Mouse (Mus musculus) intestine, embryonic 16.5 days (tissue): ENCODE data around the gene Scaf4. TPM values are rescaled to one million over a fixed set of nuclear protein-coding genes. Genes with fewer than 3 reads are reported as not detected.

Source experiments
- ATAC-seq: fragments of 200-750 bp; cut with Nextera tagmentation; 2 replicates; pipeline ENCODE4 v1.8.0; 2017; ENCODE audit warnings: moderate TSS enrichment, moderate library complexity
- H3K27ac ChIP-seq: fragments of 300-500 bp; sonication (generic); 2 replicates; pipeline ENCODE4 v1.5.1; 2014; ENCODE audit warnings: mild to moderate bottlenecking, low read length
- H3K27me3 ChIP-seq: fragments of 300-500 bp; sonication (generic); replicated peaks from 2 replicates; pipeline ENCODE4 v1.6.1; 2014; ENCODE audit warnings: low read length, control low read depth, mixed read lengths; ENCODE audit not compliant: control insufficient read depth, insufficient read depth
- H3K36me3 ChIP-seq: fragments of 300-500 bp; sonication (generic); 2 replicates; pipeline ENCODE4 v1.6.1; 2014; ENCODE audit warnings: low read length, control low read depth; ENCODE audit not compliant: control insufficient read depth, insufficient read depth
- H3K4me1 ChIP-seq: fragments of 300-500 bp; sonication (generic); 2 replicates; pipeline ENCODE4 v1.6.1; 2014; ENCODE audit warnings: low read length, control low read depth, mixed read lengths; ENCODE audit not compliant: control insufficient read depth, insufficient read depth
- H3K4me2 ChIP-seq: fragments of 300-500 bp; sonication (generic); 2 replicates; pipeline ENCODE4 v1.6.1; 2014; ENCODE audit warnings: low read depth, low read length, control low read depth
- H3K4me3 ChIP-seq: fragments of 300-500 bp; sonication (generic); 2 replicates; pipeline ENCODE4 v1.5.1; 2014; ENCODE audit warnings: mild to moderate bottlenecking, low read length
- H3K9ac ChIP-seq: fragments of 300-500 bp; sonication (generic); 2 replicates; pipeline ENCODE4 v1.6.1; 2014; ENCODE audit warnings: low read depth, low read length
- H3K9me3 ChIP-seq: fragments of 300-500 bp; sonication (generic); 2 replicates; pipeline ENCODE4 v1.6.1; 2016; ENCODE audit warnings: low read length, control low read depth; ENCODE audit not compliant: control insufficient read depth
- WGBS: fragments of 180-500 bp; shearing (Covaris S2); extraction: QIAGEN DNeasy Blood & Tissue Kit; methylation state at CpG from one replicate; pipeline ENCODE4 v1.1.7; 2014; 5-methylcytosine and 5-hydroxymethylcytosine counted together
- polyA plus RNA-seq: library from polyadenylated mRNA; unstranded; fragments of >200 nt; fragmentation: Nextera tagmentation; extraction: Ambion mirVana; gene quantifications from 2 replicates; pipeline ENCODE4 v1.2.1, GENCODE M21; 2015

Gene Scaf4
- polyA plus RNA-seq, result 15.4 and 18.1 TPM in 2 replicates

DNA sequence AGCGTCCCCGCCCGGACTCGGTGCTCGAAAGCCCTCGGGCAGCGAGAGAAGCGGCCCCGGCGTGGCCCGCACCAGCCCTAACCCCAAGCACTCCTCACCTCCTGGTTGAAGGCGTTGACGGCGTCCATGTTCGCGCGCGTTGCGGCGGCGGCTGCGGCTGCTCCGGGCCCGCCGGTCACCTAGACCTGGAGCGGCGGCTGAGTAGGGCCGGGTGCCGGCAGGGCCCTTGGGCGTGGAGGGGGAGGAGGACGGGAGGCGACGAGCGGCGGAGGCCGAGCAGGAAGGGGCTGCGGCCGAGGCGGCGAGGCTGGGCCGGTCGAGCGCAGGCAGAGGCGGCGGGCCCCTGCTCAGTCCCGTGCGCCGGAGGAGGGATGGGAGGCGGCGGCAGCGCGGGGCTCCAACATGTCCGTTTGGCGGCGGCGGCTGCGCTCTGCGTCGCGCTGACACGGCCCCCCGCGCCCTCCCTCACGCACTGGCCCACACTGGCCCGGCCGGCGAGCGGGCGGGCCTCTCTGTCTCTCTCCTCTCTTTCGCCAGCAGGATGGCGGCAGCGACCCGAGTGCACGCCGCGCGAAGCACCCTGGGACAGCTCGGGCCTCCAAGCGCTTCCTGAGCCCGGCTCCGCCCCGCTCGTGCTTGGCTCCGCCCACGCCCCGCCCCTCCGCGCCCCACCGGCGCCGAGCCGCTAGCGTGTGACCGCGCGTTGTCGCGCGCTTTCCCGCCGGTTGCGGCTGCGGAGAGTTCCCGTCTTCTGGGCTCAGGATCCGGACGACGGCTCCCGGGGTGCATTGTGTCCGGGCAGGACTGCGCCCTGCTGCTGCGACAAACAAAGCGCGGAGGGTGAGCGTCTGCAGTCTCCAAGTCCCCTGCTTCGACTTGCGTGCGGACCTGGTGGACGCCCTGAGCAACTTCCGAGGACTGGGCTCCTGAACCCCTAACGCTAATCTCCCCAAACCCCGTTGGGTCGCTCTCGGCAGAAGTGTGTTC, at the start of gene Scaf4:
Scaf4 (minus strand) TSS at position 599 of the 987 bp plus-strand sequence.
- Histone ChIP-seq H3K9me3 (no peaks in the 10 kb centered on the region), H3K27me3 (no peaks in the 10 kb centered on the region), H3K9ac (peak within 1 kb of the TSS; percentile 99), H3K4me1 (peaks cover 33% of the 10 kb centered on the region), H3K4me3 (peak within 1 kb of the TSS; percentile 99), H3K36me3 (no peaks in the 10 kb centered on the region), H3K4me2 (peak within 1 kb of the TSS; percentile 93), H3K27ac (peak within 1 kb of the TSS; percentile 97)
- peak; percentile 96 for ATAC-seq
- under 1% methylated on average over 107 of the region's 123 CpGs for WGBS

GRCm38 (mm10) chr16:90332553-90332952, 48.2 kb upstream of the Scaf4 start:
- 71% methylated on average over 6 of the region's 6 CpGs for WGBS
- H3K27me3 ChIP-seq, result no peaks in the 10 kb centered on the region
- no peak for ATAC-seq

DNA sequence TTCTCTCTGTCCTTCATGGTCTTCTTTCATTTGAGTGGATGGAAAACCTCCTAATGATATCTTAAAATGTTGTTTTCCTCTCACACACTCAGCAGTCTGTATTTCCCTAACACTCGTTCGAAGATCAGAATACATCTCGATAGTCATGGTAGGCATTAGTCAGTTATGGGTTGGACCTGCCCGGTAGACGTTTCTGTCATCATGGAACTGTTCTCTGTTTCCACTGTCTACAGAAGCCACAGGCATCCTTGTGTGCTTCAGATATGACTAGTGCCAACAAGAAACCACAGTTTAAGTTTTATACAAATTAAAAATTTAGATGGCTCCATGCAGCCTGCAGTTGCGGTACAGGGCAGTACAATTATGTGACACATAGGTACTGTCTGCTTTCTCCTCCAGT, 46.7 kb upstream of the Scaf4 start:
- Histone ChIP-seq H3K36me3 (no peaks in the 10 kb centered on the region), H3K27me3 (no peaks in the 10 kb centered on the region), H3K9ac (no peak overlapping the region), H3K4me2 (no peak overlapping the region), H3K4me3 (no peak overlapping the region), H3K9me3 (no peaks in the 10 kb centered on the region), H3K27ac (no peak overlapping the region), H3K4me1 (no peaks in the 10 kb centered on the region)
- ATAC-seq, result no peak
- WGBS, result 94% methylated on average over 6 of the region's 6 CpGs

More at GRCm38 (mm10) chr16:90332553-90332952, 48.2 kb upstream of the Scaf4 start:
- Histone ChIP-seq H3K4me2 (no peak overlapping the region), H3K9me3 (no peaks in the 10 kb centered on the region), H3K27ac (no peak overlapping the region), H3K36me3 (no peaks in the 10 kb centered on the region), H3K9ac (no peak overlapping the region), H3K4me3 (no peak overlapping the region), H3K4me1 (no peaks in the 10 kb centered on the region)

GRCm38 (mm10) chr16:90329511-90329910, 45.2 kb upstream of the Scaf4 start:
- H3K4me1 ChIP-seq, result no peaks in the 10 kb centered on the region
- WGBS, result 72% methylated on average over 8 of the region's 8 CpGs
- H3K36me3 ChIP-seq, result no peaks in the 10 kb centered on the region
- H3K27ac ChIP-seq, result no peak overlapping the region
- no peaks in the 10 kb centered on the region for H3K9me3 ChIP-seq
- no peak overlapping the region for H3K4me3 ChIP-seq
- no peak overlapping the region for H3K9ac ChIP-seq
- H3K27me3 ChIP-seq, result no peaks in the 10 kb centered on the region
- ATAC-seq, result no peak
- no peak overlapping the region for H3K4me2 ChIP-seq

DNA sequence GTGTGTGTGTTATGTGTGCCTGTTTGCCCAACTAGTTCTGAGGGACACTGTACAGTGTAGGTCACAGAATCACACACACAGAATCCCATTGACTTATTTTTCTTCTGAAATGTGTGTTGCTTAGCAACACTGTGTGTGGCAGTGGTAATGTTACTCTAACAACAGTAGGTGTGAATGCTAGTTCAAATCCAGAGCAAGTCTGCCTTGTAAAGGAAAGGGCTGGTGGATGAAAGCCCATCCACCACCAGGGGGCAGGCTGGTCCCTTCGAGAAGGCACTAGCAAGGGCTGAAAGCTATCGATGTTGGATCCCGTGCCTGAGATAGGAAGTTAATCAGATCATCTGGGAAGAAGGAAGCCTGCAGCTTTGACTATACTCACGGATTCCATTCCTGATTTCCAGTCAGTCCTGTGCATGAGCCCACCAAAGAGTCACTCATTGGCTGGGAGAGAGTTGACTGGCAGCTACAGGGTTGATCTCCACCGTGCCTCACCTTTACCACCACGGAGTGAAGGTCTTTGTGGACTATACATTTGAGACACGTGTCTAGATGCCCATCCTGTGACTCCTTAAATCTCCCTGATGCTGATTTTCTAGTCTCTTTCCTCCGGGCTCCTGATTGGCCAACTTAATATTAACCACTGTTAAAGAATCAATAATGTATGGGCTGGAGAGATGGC, 38.7 kb upstream of the Scaf4 start:
- H3K36me3 ChIP-seq, result no peaks in the 10 kb centered on the region
- no peak overlapping the region for H3K4me3 ChIP-seq
- H3K9me3 ChIP-seq, result no peaks in the 10 kb centered on the region
- no peaks in the 10 kb centered on the region for H3K27me3 ChIP-seq
- H3K27ac ChIP-seq, result no peak overlapping the region
- no peak overlapping the region for H3K9ac ChIP-seq
- H3K4me2 ChIP-seq, result no peak overlapping the region
- no peaks in the 10 kb centered on the region for H3K4me1 ChIP-seq
- 27% methylated on average over 8 of the region's 8 CpGs for WGBS
- ATAC-seq, result peak; percentile 69

GRCm38 (mm10) chr16:90319321-90319720, 35.0 kb upstream of the Scaf4 start:
- Histone ChIP-seq H3K4me3 (no peak overlapping the region), H3K9me3 (no peaks in the 10 kb centered on the region), H3K4me1 (no peaks in the 10 kb centered on the region), H3K9ac (no peak overlapping the region), H3K4me2 (no peak overlapping the region), H3K36me3 (no peaks in the 10 kb centered on the region), H3K27ac (no peak overlapping the region), H3K27me3 (no peaks in the 10 kb centered on the region)
- 80% methylated on average over 7 of the region's 7 CpGs for WGBS
- no peak for ATAC-seq

DNA sequence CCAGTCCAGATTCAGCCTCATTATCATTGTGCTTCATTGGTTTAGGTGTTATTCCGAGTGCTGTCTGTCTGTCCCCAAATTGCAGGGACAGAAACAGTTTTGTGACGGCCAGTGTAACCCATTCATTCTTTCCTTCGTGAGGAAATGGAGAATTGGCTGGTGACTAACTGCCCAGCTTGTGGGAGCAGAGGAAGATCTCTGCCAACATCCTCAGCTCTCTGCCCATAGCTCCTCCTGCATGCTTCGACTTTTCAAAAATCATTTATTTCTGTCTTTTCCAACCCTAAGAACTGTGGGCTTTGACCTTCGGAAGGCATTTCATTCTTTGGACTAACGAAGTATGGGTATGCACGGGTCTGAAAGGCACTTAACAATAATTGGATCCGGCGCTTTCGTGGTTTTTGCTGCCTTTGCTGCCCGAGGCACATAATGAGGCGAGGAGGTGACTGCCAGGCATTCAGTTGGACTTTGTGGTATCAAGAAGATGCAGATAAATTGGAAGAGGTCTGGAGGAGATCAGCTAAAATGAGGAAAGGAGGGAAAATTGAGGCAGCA, 34.1 kb upstream of the Scaf4 start:
- Histone ChIP-seq H3K4me1 (no peaks in the 10 kb centered on the region), H3K4me3 (no peak overlapping the region), H3K9ac (no peak overlapping the region), H3K4me2 (no peak overlapping the region), H3K9me3 (no peaks in the 10 kb centered on the region), H3K27me3 (no peaks in the 10 kb centered on the region), H3K36me3 (no peaks in the 10 kb centered on the region), H3K27ac (no peak overlapping the region)
- ATAC-seq, result no peak
- WGBS, result 82% methylated on average over 12 of the region's 12 CpGs

DNA sequence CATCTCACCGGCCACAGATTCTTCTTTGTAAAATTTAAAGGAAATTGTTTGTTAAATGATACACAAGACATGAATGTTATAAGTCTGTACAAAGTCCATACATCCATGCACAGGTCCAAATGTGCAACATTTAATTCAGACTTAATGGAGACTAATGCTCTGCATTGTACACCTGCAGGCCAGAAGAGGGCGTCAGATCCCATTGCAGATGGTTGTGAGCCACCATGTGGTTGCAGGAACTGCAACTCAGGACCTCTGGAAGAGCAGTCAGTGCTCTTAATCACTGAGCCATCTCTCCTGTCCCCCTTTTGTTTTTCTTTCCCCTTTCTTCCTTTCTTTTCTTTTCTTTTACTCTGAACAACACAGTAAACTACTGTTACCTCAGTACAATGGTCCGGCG, 33.5 kb upstream of the Scaf4 start:
- ATAC-seq, result no peak
- no peak overlapping the region for H3K27ac ChIP-seq
- no peaks in the 10 kb centered on the region for H3K4me1 ChIP-seq
- H3K36me3 ChIP-seq, result no peaks in the 10 kb centered on the region
- H3K27me3 ChIP-seq, result no peaks in the 10 kb centered on the region
- H3K9me3 ChIP-seq, result no peaks in the 10 kb centered on the region
- WGBS, result 81% methylated on average over 4 of the region's 4 CpGs
- no peak overlapping the region for H3K4me3 ChIP-seq
- H3K4me2 ChIP-seq, result no peak overlapping the region
- H3K9ac ChIP-seq, result no peak overlapping the region

DNA sequence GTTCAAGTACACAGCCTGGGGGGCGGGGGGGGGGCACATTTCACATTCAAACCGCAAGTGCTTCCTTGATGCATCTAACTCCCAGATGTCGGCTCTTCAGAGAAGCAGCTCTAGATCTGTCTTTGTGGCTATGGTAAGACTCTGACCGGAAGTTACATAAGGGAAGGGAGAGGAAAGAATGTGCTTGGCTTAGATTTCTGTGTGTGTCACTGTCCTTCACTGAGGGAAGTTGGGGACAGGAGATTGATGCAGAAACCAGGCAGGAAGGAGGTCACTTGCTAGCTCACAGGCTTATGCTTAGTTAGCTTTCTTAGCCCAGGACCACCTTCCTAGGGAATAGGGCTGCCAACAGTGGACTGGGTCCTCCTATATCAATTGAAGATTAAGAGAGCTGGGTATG, 31.6 kb upstream of the Scaf4 start:
- Histone ChIP-seq H3K9me3 (no peaks in the 10 kb centered on the region), H3K36me3 (no peaks in the 10 kb centered on the region), H3K27ac (no peak overlapping the region), H3K4me1 (no peaks in the 10 kb centered on the region), H3K4me3 (no peak overlapping the region), H3K4me2 (no peak overlapping the region), H3K9ac (no peak overlapping the region), H3K27me3 (no peaks in the 10 kb centered on the region)
- WGBS, result 83% methylated on average over 4 of the region's 4 CpGs
- ATAC-seq, result no peak
